Mouse (Mus musculus) lung, embryonic 15.5 days (tissue): ENCODE measurements around the gene Abca1. TPM values are rescaled to one million over a fixed set of nuclear protein-coding genes. Genes with fewer than 3 reads are reported as not detected.

ENCODE experiments used
- polyA plus RNA-seq: library from polyadenylated mRNA; unstranded; fragments of >200 nt; fragmentation: Nextera tagmentation; extraction: Ambion mirVana; gene quantifications from 2 replicates; pipeline ENCODE4 v1.2.1, GENCODE M21; 2015

Gene Abca1
- polyA plus RNA-seq, 1 experiment from 2014 or later, result 9.3 TPM

Other genes starting within 250 kb of the Abca1 start
- not detected in 2 replicates for gene Olfr272, start 240.7 kb downstream of the Abca1 start, polyA plus RNA-seq
- gene Olfr270, start 195.3 kb downstream of the Abca1 start, polyA plus RNA-seq, result not detected in 2 replicates
- not detected in 2 replicates for gene Nipsnap3a, start 170.6 kb downstream of the Abca1 start, polyA plus RNA-seq
- 81.5 and 84.6 TPM in 2 replicates for gene Nipsnap3b, start 148.0 kb downstream of the Abca1 start, polyA plus RNA-seq